Mouse (Mus musculus) kidney, adult 2 months (tissue): ENCODE results near the gene Olfr832.
"Not testable (repeated sequence)": the region's sequence is repeated elsewhere in the genome, so short reads cannot be mapped to it uniquely, and the experiment has no call there.

Source experiments
- CTCF ChIP-seq: fragments of 200-500 bp; conservative IDR thresholded peaks from 2 replicates; pipeline ENCODE4 v1.5.1; 2011; ENCODE audit warnings: low read depth, mild to moderate bottlenecking, control low read depth, low read length, moderate library complexity, mixed read lengths; ENCODE audit not compliant: insufficient read depth, insufficient read length
- POLR2A ChIP-seq: fragments of 200-500 bp; IDR thresholded peaks from one replicate; pipeline ENCODE4 v1.6.1; 2011; ENCODE audit warnings: low read depth, low read length, control low read depth

GRCm38 (mm10) chr9:18907699-18908098, 29.2 kb upstream of the Olfr832 start:
- TF ChIP-seq CTCF, POLR2A: not testable (repeated sequence)
